Mouse (Mus musculus) neural tube, embryonic 14.5 days (tissue): Measurements from ENCODE around the gene Zfp335. TPM values are rescaled to one million over a fixed set of nuclear protein-coding genes. Genes with fewer than 3 reads are reported as not detected.

Source experiments
- ATAC-seq: fragments of 200-750 bp; cut with Nextera tagmentation; 2 replicates; pipeline ENCODE4 v1.8.0; 2017; ENCODE audit warnings: low read depth, mild to moderate bottlenecking, moderate TSS enrichment, moderate library complexity
- H3K27ac ChIP-seq: fragments of 300-500 bp; sonication (generic); 2 replicates; pipeline ENCODE4 v1.5.1; 2014; ENCODE audit warnings: low read depth, mild to moderate bottlenecking, control low read depth, low read length, moderate library complexity, mixed read lengths
- H3K27me3 ChIP-seq: fragments of 300-500 bp; sonication (generic); 2 replicates; pipeline ENCODE4 v1.6.1; 2014; ENCODE audit warnings: low read length; ENCODE audit not compliant: control insufficient read depth, insufficient read depth
- H3K36me3 ChIP-seq: fragments of 300-500 bp; sonication (generic); 2 replicates; pipeline ENCODE4 v1.6.1; 2014; ENCODE audit warnings: low read length, mixed read lengths; ENCODE audit not compliant: control insufficient read depth, insufficient read depth
- H3K4me1 ChIP-seq: fragments of 300-500 bp; sonication (generic); 2 replicates; pipeline ENCODE4 v1.6.1; 2014; ENCODE audit warnings: low read length; ENCODE audit not compliant: control insufficient read depth, insufficient read depth
- H3K4me2 ChIP-seq: fragments of 300-500 bp; sonication (generic); 2 replicates; pipeline ENCODE4 v1.6.1; 2014; ENCODE audit warnings: mild to moderate bottlenecking, low read depth, low read length, control low read depth
- H3K4me3 ChIP-seq: fragments of 300-500 bp; sonication (generic); 2 replicates; pipeline ENCODE4 v1.5.1; 2014; ENCODE audit warnings: low read depth, low read length, control low read depth, mixed read lengths
- H3K9ac ChIP-seq: fragments of 300-500 bp; sonication (generic); replicated peaks from 2 replicates; pipeline ENCODE4 v1.6.1; 2014; ENCODE audit warnings: low read depth, mild to moderate bottlenecking, control low read depth, low read length, mixed read lengths
- H3K9me3 ChIP-seq: fragments of 300-500 bp; sonication (generic); 2 replicates; pipeline ENCODE4 v1.6.1; 2016; ENCODE audit warnings: low read length; ENCODE audit not compliant: control insufficient read depth
- WGBS: fragments of 180-500 bp; shearing (Covaris S2); extraction: QIAGEN DNeasy Blood & Tissue Kit; methylation state at CpG from one replicate; pipeline ENCODE4 v1.1.7; 2014; 5-methylcytosine and 5-hydroxymethylcytosine counted together
- polyA plus RNA-seq: library from polyadenylated mRNA; unstranded; fragments of >200 nt; fragmentation: Nextera tagmentation; extraction: Ambion mirVana; gene quantifications from 2 replicates; pipeline ENCODE4 v1.2.1, GENCODE M21; 2014

Gene Zfp335
- 14.3 and 14.5 TPM in 2 replicates for polyA plus RNA-seq

GRCm38 (mm10) chr2:164911086-164912048 lies at the start of gene Zfp335:
TSS of gene Zfp335 (minus strand) at chr2:164911757.
- under 1% methylated on average over 90 of the region's 91 CpGs for WGBS
- no peaks in the 10 kb centered on the region for H3K9me3 ChIP-seq
- H3K4me1 ChIP-seq, result peaks cover 17% of the 10 kb centered on the region
- H3K4me2 ChIP-seq, result peak within 1 kb of the TSS; percentile 79
- H3K27me3 ChIP-seq, result no peaks in the 10 kb centered on the region
- peak; percentile 86 for ATAC-seq
- H3K9ac ChIP-seq, result peak within 1 kb of the TSS; percentile 99
- H3K27ac ChIP-seq, result peak within 1 kb of the TSS; percentile 100
- peaks cover 28% of the 10 kb centered on the region for H3K36me3 ChIP-seq
- H3K4me3 ChIP-seq, result peak within 1 kb of the TSS; percentile 69

- peaks cover 20% of the 10 kb centered on the region for H3K4me1 ChIP-seq
- 2% methylated on average over 37 of the region's 54 CpGs for WGBS
Measured at GRCm38 (mm10) chr2:164960716-164961441, 49.3 kb upstream of the Zfp335 start, which contains the start of gene Slc12a5. TSS of gene Slc12a5 (plus strand) at chr2:164960802.

GRCm38 (mm10) chr2:164957548-164958315 lies 46.2 kb upstream of the Zfp335 start:
- H3K9me3 ChIP-seq, result no peaks in the 10 kb centered on the region
- H3K4me1 ChIP-seq, result peaks cover 3% of the 10 kb centered on the region; the same call in 1 of the 2 replicates
- H3K4me2 ChIP-seq, result no peak overlapping the region
- ATAC-seq, result no peak
- 68% methylated on average over 9 of the region's 9 CpGs for WGBS
- H3K27me3 ChIP-seq, result no peaks in the 10 kb centered on the region
- H3K36me3 ChIP-seq, result no peaks in the 10 kb centered on the region
- H3K9ac ChIP-seq, result no peak overlapping the region
- H3K4me3 ChIP-seq, result no peak overlapping the region
- no peak overlapping the region for H3K27ac ChIP-seq

More at GRCm38 (mm10) chr2:164960716-164961441, 49.3 kb upstream of the Zfp335 start, which contains the start of gene Slc12a5:
- peak within 1 kb of the TSS; percentile 52 for H3K27ac ChIP-seq
- peak; percentile 38; the same call in 1 of the 2 replicates for ATAC-seq
- peak within 1 kb of the TSS; percentile 56 for H3K4me2 ChIP-seq
- peak within 1 kb of the TSS; percentile 59 for H3K9ac ChIP-seq
- no peaks in the 10 kb centered on the region for H3K36me3 ChIP-seq
- H3K4me3 ChIP-seq, result peak within 1 kb of the TSS; percentile 46
- no peaks in the 10 kb centered on the region for H3K27me3 ChIP-seq
- H3K9me3 ChIP-seq, result no peaks in the 10 kb centered on the region

GRCm38 (mm10) chr2:164956195-164956594 lies 44.6 kb upstream of the Zfp335 start:
- H3K27ac ChIP-seq, result no peak overlapping the region
- no peak overlapping the region for H3K4me2 ChIP-seq
- peaks cover 5% of the 10 kb centered on the region; the same call in 1 of the 2 replicates for H3K27me3 ChIP-seq
- no peaks in the 10 kb centered on the region for H3K4me1 ChIP-seq
- WGBS, result 76% methylated on average over 5 of the region's 5 CpGs
- H3K9me3 ChIP-seq, result no peaks in the 10 kb centered on the region
- no peak overlapping the region for H3K9ac ChIP-seq
- no peak for ATAC-seq
- no peak overlapping the region for H3K4me3 ChIP-seq
- no peaks in the 10 kb centered on the region for H3K36me3 ChIP-seq

GRCm38 (mm10) chr2:164955725-164956124 lies 44.2 kb upstream of the Zfp335 start:
- no peak overlapping the region for H3K4me2 ChIP-seq
- H3K4me3 ChIP-seq, result no peak overlapping the region
- WGBS, result 70% methylated on average over 4 of the region's 4 CpGs
- ATAC-seq, result no peak
- H3K36me3 ChIP-seq, result no peaks in the 10 kb centered on the region
- no peaks in the 10 kb centered on the region for H3K4me1 ChIP-seq
- H3K9me3 ChIP-seq, result no peaks in the 10 kb centered on the region
- peaks cover 8% of the 10 kb centered on the region; the same call in 1 of the 2 replicates for H3K27me3 ChIP-seq
- H3K9ac ChIP-seq, result no peak overlapping the region
- no peak overlapping the region for H3K27ac ChIP-seq

GRCm38 (mm10) chr2:164953224-164953623 lies 41.7 kb upstream of the Zfp335 start:
- no peak overlapping the region for H3K9ac ChIP-seq
- H3K9me3 ChIP-seq, result no peaks in the 10 kb centered on the region
- H3K27ac ChIP-seq, result no peak overlapping the region
- 2% methylated on average over 21 of the region's 21 CpGs for WGBS
- ATAC-seq, result peak; percentile 80
- no peaks in the 10 kb centered on the region for H3K4me1 ChIP-seq
- H3K4me3 ChIP-seq, result no peak overlapping the region
- H3K4me2 ChIP-seq, result peak overlapping the region; percentile 18; the same call in 1 of the 2 replicates
- H3K36me3 ChIP-seq, result no peaks in the 10 kb centered on the region
- H3K27me3 ChIP-seq, result peaks cover 26% of the 10 kb centered on the region

- Histone ChIP-seq H3K9me3 (no peaks in the 10 kb centered on the region), H3K36me3 (no peaks in the 10 kb centered on the region), H3K27ac (no peak overlapping the region), H3K9ac (no peak overlapping the region), H3K27me3 (peaks cover 26% of the 10 kb centered on the region), H3K4me1 (no peaks in the 10 kb centered on the region), H3K4me2 (no peak overlapping the region), H3K4me3 (no peak overlapping the region)
- 51% methylated on average over 13 of the region's 13 CpGs for WGBS
- ATAC-seq, result no peak
Measured at GRCm38 (mm10) chr2:164952448-164952847, 40.9 kb upstream of the Zfp335 start.

GRCm38 (mm10) chr2:164951745-164952144 lies 40.2 kb upstream of the Zfp335 start:
- Histone ChIP-seq H3K27me3 (peaks cover 31% of the 10 kb centered on the region), H3K4me3 (no peak overlapping the region), H3K4me2 (no peak overlapping the region), H3K36me3 (no peaks in the 10 kb centered on the region), H3K4me1 (no peaks in the 10 kb centered on the region), H3K9ac (no peak overlapping the region), H3K9me3 (no peaks in the 10 kb centered on the region), H3K27ac (no peak overlapping the region)
- WGBS, result 81% methylated on average over 4 of the region's 4 CpGs
- no peak for ATAC-seq
